Comparison of ENCODE assay signal across 30 mouse cellular contexts in genomic region chr9:44683046-44683445, GRCm38 (mm10). TPM values are rescaled to one million over a fixed set of nuclear protein-coding genes. Genes with fewer than 3 reads are reported as not detected.
DNase-seq lines count a peak whose midpoint lies in the region; ATAC-seq lines count a peak whose summit lies in the region.
"Had no signal": no experiment of that assay in that cellular context is flagged by ENCODE, and none has a peak within 500 bp of the region (broad histone marks: within the 10 kb centered on the region; RNA-seq: fewer than 3 reads in every experiment).

No protein-coding gene starts in this region.

- peak; percentile 87 for DNase-seq in heart, adult 11 months
- no peak for DNase-seq in heart, postnatal 36 days
- peak; percentile 35 for DNase-seq in kidney, adult 11 months
- no peak for DNase-seq in kidney, postnatal 14 days
- DNase-seq in kidney, adult 9 months, result peak; percentile 65
- no peak for DNase-seq in midbrain, embryonic 10.5 days (ENCODE audit: low spot score)
- DNase-seq: adrenal gland, adult 8-10 months; adrenal gland, postnatal 14 days; adrenal gland, postnatal 36 days; B cell, adult 2 months; cerebellum, adult 11-12 months; cerebellum, adult 2 months; cerebellum, adult 9-10 months; cerebellum, postnatal 10 days; cerebellum, postnatal 25 days had no signal

- no peak overlapping the region for H3K4me2 ChIP-seq in kidney, embryonic 16.5 days (replicated peaks; ENCODE audit: low read depth, low read length)
- H3K4me2 ChIP-seq in midbrain, embryonic 13.5 days (replicated peaks), result no peak overlapping the region
- H3K4me2 ChIP-seq: embryonic facial prominence, embryonic 13.5 days; embryonic facial prominence, embryonic 15.5 days; forebrain, embryonic 12.5 days had no signal

- H3K4me3 ChIP-seq in kidney, embryonic 16.5 days (ENCODE audit: low read length), result no peak overlapping the region
- H3K4me3 ChIP-seq in midbrain, embryonic 10.5 days, result no peak overlapping the region
- no peak overlapping the region for H3K4me3 ChIP-seq in midbrain, embryonic 13.5 days (replicated peaks)
- H3K4me3 ChIP-seq: embryonic facial prominence, embryonic 13.5 days; embryonic facial prominence, embryonic 15.5 days; erythroblast, embryonic 14.5 days; forebrain, embryonic 10.5 days; forebrain, embryonic 12.5 days had no signal

- no peak overlapping the region for H3K9ac ChIP-seq in kidney, embryonic 16.5 days (replicated peaks; ENCODE audit: low read length)
- no peak overlapping the region for H3K9ac ChIP-seq in midbrain, embryonic 13.5 days (replicated peaks)
- H3K9ac ChIP-seq: embryonic facial prominence, embryonic 13.5 days; embryonic facial prominence, embryonic 15.5 days; forebrain, embryonic 12.5 days had no signal

- no peak overlapping the region for H3K27ac ChIP-seq in kidney, embryonic 16.5 days (ENCODE audit: low read length)
- H3K27ac ChIP-seq in midbrain, embryonic 10.5 days (replicated peaks), result 0 out of 2 replicates have a peak overlapping the region, but pooled peaks have one; percentile 28
- H3K27ac ChIP-seq in midbrain, embryonic 13.5 days, result no peak overlapping the region
- H3K27ac ChIP-seq: embryonic facial prominence, embryonic 13.5 days; embryonic facial prominence, embryonic 15.5 days; forebrain, embryonic 10.5 days; forebrain, embryonic 12.5 days had no signal

- H3K9me3 ChIP-seq in kidney, embryonic 16.5 days (ENCODE audit: low read length), result 0 out of 2 replicates have a peak, but pooled peaks cover 3% of the 10 kb centered on the region
- H3K9me3 ChIP-seq in midbrain, embryonic 10.5 days (replicated peaks), result no peaks in the 10 kb centered on the region
- H3K9me3 ChIP-seq in midbrain, embryonic 13.5 days, result no peaks in the 10 kb centered on the region
- H3K9me3 ChIP-seq: embryonic facial prominence, embryonic 15.5 days; forebrain, embryonic 10.5 days; forebrain, embryonic 12.5 days; G1E had no signal

- H3K36me3 ChIP-seq in kidney, embryonic 16.5 days (ENCODE audit: insufficient read depth, low read length), result peaks cover 10% of the 10 kb centered on the region
- H3K36me3 ChIP-seq in midbrain, embryonic 10.5 days, result peaks cover 19% of the 10 kb centered on the region
- peaks cover 12% of the 10 kb centered on the region for H3K36me3 ChIP-seq in midbrain, embryonic 13.5 days
- H3K36me3 ChIP-seq: G1E had no signal

- peaks cover 19% of the 10 kb centered on the region for H3K4me1 ChIP-seq in kidney, embryonic 16.5 days (ENCODE audit: insufficient read depth, low read length)
- peaks cover 32% of the 10 kb centered on the region for H3K4me1 ChIP-seq in midbrain, embryonic 10.5 days
- peaks cover 27% of the 10 kb centered on the region for H3K4me1 ChIP-seq in midbrain, embryonic 13.5 days (replicated peaks)
- H3K4me1 ChIP-seq: embryonic facial prominence, embryonic 15.5 days had no signal

- H3K27me3 ChIP-seq in kidney, embryonic 16.5 days (ENCODE audit: insufficient read depth, low read length), result no peaks in the 10 kb centered on the region
- H3K27me3 ChIP-seq in midbrain, embryonic 10.5 days (ENCODE audit: low read depth, poor library complexity, severe bottlenecking), result no peaks in the 10 kb centered on the region
- no peaks in the 10 kb centered on the region for H3K27me3 ChIP-seq in midbrain, embryonic 13.5 days
- H3K27me3 ChIP-seq: embryonic facial prominence, embryonic 13.5 days; embryonic facial prominence, embryonic 15.5 days; forebrain, embryonic 12.5 days; Patski had no signal

- no peak for ATAC-seq in kidney, embryonic 16.5 days (ENCODE audit: low FRiP score, low TSS enrichment)
- no peak for ATAC-seq in midbrain, embryonic 13.5 days
- ATAC-seq: activated CD4-positive, CD25-positive, alpha-beta regulatory T cell, adult 4 months; CD4-positive, CD25-positive, alpha-beta regulatory T cell, adult 4 months; forebrain, embryonic 14.5 days; Patski had no signal

- intact Hi-C loops in heart, postnatal 36 days (cut with DNase I), result no loop called here

- 85% methylated on average over 8 of the region's 8 CpGs for WGBS in kidney, embryonic 16.5 days
- WGBS in midbrain, embryonic 10.5 days, result 89% methylated on average over 8 of the region's 8 CpGs
- 86% methylated on average over 8 of the region's 8 CpGs for WGBS in midbrain, embryonic 13.5 days

RNA-seq across cellular contexts. Expression of gene Treh, which starts 10.0 kb away (rescaled TPM):
- not detected for total RNA-seq in heart, postnatal 36 days (2021)
- 0.17 TPM in 1 of 2 replicates, not detected in the other for polyA plus RNA-seq in kidney, embryonic 16.5 days (2015; fragmentation: Nextera tagmentation; extraction: Ambion mirVana)
- polyA plus RNA-seq in midbrain, embryonic 10.5 days (2016; fragmentation: Nextera tagmentation; extraction: Ambion mirVana), result not detected in 2 replicates
- polyA plus RNA-seq in midbrain, embryonic 13.5 days (2015; fragmentation: Nextera tagmentation; extraction: Ambion mirVana), result not detected in 2 replicates
- total RNA-seq: adrenal gland, adult 18-20 months; adrenal gland, adult 8-10 months; adrenal gland, postnatal 14 days; adrenal gland, postnatal 36 days; CH12.LX; G1E had no signal
- polyA plus RNA-seq: activated CD4-positive, CD25-positive, alpha-beta regulatory T cell, adult 4 months; CD4-positive, CD25-positive, alpha-beta regulatory T cell, adult 4 months; cerebellum, adult 2 months; embryonic facial prominence, embryonic 11.5 days; embryonic facial prominence, embryonic 13.5 days; embryonic facial prominence, embryonic 15.5 days; erythroblast, embryonic 14.5 days; forebrain, embryonic 10.5 days; forebrain, embryonic 12.5 days; forebrain, embryonic 14.5 days; G1E; Patski had no signal

RNA-seq across cellular contexts. Expression of gene Phldb1, which starts 52.0 kb away (rescaled TPM):
- total RNA-seq in heart, postnatal 36 days (2021), result 100 to 1,000 TPM; 110 to 140 TPM
- 37.0 and 37.6 TPM in 2 replicates for polyA plus RNA-seq in kidney, embryonic 16.5 days (2015; fragmentation: Nextera tagmentation; extraction: Ambion mirVana)
- polyA plus RNA-seq in midbrain, embryonic 10.5 days (2016; fragmentation: Nextera tagmentation; extraction: Ambion mirVana), result 40.8 and 49.1 TPM in 2 replicates
- 47.9 and 55.5 TPM in 2 replicates for polyA plus RNA-seq in midbrain, embryonic 13.5 days (2015; fragmentation: Nextera tagmentation; extraction: Ambion mirVana)

Comparison
In these comparisons a context has a peak if more than half of its experiments do, and no peak if none do; other contexts are left out.
1. DNase-seq: peak in heart, adult 11 months (single experiment), kidney, adult 11 months (single experiment) and kidney, adult 9 months (single experiment); none in heart, postnatal 36 days (0 of 2), kidney, postnatal 14 days (single experiment) and midbrain, embryonic 10.5 days (single experiment).